Mouse (Mus musculus) spleen, embryonic (tissue): ENCODE measurements around the gene Scyl3.

Source experiments
- CTCF ChIA-PET: fragments of 350-600 bp; sonication (Branson Sonifier 250); formaldehyde crosslinking; loops from one replicate; lab custom pipeline; 2022; lab: Charles Lee

Gene Scyl3

DNA sequence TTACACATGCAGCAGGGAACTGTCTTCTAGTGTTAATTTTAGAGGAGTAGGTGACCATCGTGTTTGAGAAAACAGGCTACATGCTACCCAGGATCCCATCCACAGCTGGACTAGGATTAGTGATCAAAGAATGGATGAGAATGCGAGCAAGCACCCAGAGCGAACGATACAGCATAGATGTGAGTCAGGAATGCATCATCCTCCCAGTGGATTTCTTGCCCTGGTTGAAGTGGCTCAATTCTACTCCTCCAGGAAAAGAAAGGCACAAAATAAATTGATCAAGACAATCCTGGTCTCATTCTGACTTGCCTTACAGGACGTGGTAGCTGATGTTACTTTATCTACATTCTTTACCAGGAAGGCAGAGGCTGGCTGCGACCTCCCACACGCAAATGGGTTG, at the start of gene Scyl3:
Scyl3 (plus strand) TSS at position 255 of the 400 bp plus-strand sequence.
- CTCF ChIA-PET = no interaction called here

DNA sequence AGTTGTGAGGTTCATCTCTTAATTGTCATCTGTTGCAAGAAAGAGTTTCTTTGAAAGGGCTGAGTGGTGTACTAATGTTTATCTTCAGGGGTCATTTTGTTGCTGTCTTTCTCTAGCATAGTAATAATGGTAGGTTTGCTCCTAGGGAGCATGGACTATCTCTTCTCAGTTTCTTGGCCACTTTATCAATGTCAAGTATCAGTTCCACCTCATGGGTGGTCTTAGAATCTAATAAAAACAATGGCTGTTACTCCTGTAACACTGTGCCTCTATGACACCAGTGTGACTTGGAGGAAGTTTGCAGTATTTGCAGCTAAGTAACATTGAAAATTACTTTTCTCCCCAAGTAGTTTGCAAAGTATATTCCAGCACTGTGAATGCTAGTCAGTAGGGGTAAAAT, 39.3 kb upstream of the Scyl3 start:
- CTCF ChIA-PET = no interaction called here

DNA sequence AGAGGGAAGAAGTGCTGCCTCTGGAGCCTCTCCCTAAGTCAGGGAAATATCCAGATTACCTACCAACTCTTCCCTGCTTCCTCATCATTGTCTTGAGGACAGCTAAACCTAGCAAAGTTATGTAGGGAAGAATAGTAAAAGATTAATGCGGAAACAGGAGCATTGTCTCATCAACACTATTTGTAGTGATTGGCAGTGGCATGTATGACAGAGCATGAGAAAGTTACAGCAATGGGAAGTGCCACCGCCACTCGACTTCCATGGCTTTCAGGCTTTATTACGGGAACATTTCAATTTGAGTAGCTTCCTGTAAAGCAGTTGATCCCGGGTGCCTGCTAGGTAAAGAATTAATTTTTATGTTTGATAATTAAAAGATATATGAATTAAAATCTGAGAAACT, 35.6 kb upstream of the Scyl3 start:
- CTCF ChIA-PET = interaction anchor here (0.6 kb wide), 1 partner anchor 1277 kb away, joined by 4 read pairs; no protein-coding TSS in a partner anchor

DNA sequence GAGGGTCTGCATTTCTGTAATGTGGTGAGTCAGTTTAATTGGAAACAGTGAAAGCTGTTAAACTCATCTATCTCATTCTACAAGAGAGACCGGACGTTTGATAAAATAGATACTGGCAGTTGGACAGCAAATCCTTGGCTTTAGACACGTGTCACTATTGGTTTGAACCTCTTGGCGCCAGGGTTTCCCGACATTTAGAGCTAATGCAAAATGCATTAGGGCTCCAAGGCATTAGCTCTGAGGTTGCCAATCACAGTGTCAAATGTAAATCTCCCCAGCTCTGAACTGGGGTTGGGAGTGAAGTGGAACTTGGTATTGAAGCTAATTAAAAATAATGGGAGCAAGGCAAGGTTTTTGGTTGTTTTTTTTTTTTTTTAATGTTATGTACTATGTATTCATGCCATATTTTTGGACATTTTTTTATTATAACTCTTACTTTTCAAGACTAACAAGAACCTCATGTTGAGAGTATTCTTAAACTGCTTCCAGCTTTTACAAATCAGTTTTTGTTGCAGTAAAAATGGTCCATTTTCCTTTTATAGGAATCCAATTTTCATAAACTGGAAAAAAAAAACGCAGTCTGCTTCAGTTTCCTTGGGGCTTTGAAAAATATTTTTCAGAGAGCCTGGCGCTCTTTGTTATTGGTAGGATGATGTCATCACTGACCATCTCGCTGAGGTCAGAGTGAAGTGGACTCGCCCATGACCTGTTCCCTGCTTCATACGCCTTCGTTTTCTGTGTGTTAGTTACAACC, 34.9 kb upstream of the Scyl3 start:
- CTCF ChIA-PET = interaction anchor here (0.6 kb wide), 1 partner anchor 1277 kb away, joined by 4 read pairs; no protein-coding TSS in a partner anchor

DNA sequence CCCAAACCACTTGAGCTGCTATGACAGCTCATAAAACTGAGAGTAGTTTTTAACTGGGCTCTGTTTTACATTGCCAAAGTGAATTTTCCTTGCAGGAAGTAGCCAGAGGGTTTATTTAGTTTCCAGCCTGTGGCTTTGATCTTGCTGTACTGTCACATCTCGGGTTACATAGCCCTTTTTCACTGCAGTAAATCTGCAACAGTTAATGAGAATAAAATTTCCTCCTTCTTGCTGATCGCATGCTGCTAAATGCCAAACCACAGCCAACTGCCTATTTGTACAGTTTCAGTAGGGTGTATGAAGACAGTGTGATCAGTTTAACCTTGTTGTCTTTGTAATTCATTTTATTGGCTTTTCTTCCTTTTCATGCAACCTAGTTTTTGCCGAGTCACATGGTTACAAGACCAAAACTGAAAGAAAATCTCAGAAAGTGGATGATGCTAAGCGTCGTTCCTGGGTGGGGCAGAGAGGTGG, 30.6 kb upstream of the Scyl3 start:
- CTCF ChIA-PET = no interaction called here

DNA sequence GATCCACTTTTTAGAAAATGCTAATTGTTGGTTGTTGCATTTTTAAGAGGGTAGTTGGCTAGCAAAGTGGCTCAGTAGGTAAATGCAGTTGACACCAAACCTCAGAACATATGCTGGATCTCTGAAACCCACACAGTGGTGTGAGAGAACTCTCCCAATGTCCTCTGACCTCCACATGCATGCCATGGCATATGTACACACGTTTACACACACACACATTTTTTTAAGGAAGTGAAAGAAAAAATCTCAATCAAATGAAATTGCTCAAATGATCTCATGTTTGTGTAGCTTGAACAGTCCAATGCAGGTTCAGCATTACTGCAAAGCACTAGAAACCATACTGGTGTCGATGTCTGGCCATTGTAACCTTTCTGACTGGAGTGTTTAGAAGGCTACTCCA, 29.3 kb upstream of the Scyl3 start:
- CTCF ChIA-PET = no interaction called here

DNA sequence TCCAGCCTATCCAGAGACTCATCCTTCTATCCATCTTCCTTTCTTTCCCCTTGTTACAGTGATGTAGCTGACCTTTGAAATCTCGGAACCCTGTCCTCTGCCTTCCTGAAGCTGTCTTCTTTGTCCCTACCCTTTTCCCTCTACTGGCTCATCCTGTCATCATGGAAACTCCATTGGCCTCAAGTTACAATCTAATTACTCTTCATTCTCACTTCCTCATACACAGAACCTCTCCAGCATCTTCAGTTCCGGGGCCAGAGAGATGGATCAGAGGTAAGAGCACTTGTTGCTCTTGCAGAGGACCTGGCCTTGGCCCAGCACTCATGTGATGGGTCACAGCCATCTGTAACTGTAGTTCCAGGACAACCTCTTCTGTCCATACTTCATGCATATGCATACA, 28.7 kb upstream of the Scyl3 start:
- CTCF ChIA-PET = no interaction called here

DNA sequence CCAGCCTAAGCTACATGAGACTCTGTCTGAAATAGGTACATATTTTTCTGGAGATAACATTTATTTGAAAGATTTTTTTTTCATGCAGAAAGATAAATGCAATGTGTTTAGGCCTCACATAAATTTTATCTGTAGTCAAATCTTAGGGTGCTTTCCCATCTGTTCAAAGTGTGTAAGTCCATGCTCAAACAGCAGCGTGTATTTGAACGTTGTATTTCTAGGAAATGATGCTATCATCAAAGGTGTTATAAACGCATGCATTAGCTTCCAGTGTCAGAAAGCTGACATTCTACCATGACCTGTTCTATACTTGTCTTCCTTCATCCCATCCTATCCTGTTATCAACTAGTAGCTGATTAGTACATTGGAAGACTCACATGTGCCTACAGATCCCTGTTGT, 25.5 kb upstream of the Scyl3 start:
- CTCF ChIA-PET = no interaction called here

DNA sequence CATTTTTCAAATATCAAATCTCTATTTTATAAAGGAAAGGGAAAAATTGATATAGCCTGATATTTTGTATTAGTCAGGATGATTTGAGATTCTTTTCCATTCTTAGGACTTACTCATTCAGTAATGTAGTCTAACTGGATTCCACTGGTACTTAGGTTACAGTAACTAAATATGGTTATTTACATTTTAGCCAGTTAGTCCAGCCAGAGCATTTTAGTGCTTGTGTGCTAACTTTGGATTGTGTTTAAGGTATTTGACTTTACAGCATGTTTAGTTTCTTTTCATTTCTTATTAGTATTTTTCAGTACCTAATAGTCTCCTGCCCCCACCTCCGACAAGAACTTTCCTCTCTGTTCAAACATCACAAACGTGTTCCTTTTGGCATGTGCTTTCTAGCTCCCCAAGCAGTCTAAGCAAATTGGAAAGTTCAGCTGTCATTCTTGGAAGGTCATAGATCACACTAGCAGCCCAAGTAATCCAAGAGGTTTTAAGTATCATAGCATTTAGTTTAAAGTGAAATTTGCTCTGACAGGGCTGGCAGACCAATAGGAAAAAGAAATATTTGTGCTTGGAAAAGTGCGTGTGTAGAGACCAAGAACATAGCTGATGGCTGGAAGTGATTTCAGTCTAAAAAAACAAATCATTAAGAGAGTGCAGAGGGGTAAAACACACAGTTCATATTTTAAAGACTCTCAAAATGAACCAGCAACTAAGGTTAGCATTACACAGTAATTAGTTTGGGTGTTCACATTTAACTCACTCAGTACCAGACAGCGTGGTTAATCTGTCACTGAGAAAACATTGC, 21.7 kb upstream of the Scyl3 start:
- CTCF ChIA-PET = interaction anchor here (0.7 kb wide), 1 partner anchor 1081 kb away, joined by 6 read pairs; no protein-coding TSS in a partner anchor

DNA sequence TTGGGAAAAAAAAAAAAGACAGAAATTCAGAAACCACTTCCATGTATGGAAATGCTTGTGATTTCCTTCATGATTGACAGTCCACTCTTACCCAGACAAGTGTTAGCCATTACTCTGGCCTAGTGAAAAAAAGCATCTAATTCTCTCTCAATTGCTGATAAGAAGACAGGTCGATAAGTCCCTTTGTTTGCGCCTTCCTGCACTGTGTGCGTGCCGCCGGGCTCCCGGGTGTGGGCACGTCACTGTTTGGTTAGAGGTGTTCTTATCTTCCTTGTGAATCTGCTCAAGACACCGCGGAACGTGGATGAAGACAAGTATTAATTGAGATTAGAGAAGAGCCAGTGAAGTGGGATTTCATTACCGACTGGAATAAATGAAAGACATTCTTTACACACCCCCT, 20.5 kb upstream of the Scyl3 start:
- CTCF ChIA-PET = interaction anchor here (0.7 kb wide), 1 partner anchor 1082 kb away, joined by 6 read pairs; no protein-coding TSS in a partner anchor

DNA sequence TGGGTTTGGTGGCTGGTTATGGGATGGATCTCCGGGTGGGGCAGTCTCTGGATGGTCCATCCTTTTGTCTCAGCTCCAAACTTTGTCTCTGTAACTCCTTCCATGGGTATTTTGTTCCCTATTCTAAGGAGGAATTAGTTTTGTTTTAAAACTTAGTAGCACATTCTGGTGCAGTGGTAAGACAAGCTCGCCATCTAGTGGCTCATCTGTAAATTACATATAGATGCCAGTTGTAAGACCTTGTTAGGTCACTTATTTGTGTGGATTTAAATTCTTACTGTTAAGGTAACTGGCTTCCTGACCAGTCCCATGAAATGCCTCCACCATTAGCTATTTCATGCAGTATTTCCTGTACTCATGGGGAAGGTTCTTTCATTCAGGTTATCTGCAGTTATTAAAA, 18.6 kb upstream of the Scyl3 start:
- CTCF ChIA-PET = no interaction called here

DNA sequence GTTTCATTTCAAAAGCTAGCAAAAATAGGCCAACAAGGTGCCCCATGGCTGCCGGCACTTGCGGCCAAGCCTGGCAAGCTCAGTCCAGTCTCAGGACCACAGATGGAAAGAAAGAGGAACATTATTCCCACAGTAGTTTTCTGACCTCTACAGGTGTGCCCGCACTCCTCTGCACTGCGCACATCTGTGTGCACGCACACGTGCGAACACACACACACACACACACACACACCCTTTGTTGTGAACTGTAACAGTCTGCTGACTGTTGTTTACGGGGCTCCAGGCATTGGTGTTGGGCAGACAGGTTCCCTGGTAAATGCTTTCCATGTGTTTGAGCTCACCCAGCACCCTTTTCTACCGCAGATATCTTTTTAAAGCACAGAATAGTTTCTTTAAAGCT, 18.1 kb upstream of the Scyl3 start:
- CTCF ChIA-PET = interaction anchor here (0.6 to 0.7 kb wide), 2 partner anchors 42 to 1247 kb away, joined by 4 read pairs; no protein-coding TSS in a partner anchor

DNA sequence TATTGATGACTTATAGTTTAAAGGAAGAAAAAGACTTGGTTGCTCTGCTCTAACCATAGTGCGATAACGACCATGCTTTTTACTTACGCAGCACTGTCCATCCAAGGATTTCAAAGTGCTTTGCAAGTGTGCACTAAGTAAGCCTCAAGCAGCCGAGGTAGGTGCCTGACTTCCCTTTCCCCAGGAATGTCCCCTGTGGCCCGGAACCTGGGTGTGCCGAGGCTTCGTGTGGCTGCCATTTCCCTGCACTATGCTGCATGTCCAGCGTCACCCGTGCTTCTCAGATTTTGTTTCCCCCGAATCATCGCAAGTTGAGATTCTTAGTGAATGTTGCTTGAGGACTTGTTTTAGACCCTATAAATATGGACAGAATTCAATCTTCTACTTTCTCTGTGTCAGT, 16.9 kb upstream of the Scyl3 start:
- CTCF ChIA-PET = interaction anchor here (0.5 kb wide), 1 partner anchor 461 kb away, joined by 5 read pairs; no protein-coding TSS in a partner anchor

DNA sequence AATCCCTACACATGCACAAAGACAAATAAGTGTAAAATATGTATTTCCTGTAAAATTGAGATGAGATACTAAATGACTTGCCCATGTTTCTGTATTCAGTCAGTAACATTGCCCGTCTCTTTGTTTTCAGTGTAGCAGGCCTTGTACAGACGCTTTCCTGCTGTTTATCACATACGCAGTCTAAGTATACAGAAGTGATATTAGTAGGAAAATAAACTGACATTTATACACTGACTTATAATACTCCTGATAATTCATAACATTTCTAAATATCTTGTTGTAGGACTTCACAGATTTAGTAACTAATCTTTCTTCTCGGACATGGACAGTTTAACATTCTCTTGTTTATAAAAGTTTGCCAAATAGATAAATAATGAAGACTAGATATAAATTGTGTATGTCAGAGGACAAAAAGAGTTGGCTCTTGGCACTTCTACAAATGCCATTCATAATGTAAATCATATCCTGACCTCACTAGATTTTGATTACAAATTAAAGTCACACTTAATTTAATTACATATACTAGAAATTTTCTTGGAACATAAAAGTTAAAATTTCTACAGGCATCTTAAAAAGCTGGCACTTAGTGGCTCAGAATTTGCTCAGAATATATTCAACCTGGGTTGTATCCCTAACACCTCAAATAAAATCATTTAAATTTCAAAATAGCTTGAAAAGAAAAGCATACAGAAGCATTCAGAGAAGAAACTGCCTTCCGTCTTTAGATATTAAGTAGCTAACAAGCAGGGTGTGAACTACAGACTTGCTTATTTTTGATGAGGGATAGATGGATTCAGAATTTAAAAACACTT, 11.3 kb upstream of the Scyl3 start:
- CTCF ChIA-PET = no interaction called here

DNA sequence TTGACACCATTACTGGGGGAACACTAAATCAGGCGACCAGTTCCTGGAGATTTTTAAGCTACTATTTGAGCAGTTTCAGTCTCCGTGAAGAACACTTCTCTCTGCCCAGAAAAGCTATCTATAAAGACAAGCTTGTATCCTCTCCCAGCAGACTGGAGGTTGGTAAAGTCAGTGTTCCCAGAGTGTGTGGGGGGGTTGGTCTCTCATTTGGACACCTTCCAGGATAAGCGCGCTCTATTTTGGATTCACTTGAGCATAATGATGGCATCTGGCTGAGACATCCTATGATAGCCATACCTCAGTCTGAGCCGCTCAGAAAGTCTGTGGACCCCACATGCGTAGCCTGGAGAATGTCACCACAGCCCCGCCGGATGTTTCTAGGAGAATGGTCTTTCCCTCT, 4.8 kb upstream of the Scyl3 start:
- CTCF ChIA-PET = no interaction called here

DNA sequence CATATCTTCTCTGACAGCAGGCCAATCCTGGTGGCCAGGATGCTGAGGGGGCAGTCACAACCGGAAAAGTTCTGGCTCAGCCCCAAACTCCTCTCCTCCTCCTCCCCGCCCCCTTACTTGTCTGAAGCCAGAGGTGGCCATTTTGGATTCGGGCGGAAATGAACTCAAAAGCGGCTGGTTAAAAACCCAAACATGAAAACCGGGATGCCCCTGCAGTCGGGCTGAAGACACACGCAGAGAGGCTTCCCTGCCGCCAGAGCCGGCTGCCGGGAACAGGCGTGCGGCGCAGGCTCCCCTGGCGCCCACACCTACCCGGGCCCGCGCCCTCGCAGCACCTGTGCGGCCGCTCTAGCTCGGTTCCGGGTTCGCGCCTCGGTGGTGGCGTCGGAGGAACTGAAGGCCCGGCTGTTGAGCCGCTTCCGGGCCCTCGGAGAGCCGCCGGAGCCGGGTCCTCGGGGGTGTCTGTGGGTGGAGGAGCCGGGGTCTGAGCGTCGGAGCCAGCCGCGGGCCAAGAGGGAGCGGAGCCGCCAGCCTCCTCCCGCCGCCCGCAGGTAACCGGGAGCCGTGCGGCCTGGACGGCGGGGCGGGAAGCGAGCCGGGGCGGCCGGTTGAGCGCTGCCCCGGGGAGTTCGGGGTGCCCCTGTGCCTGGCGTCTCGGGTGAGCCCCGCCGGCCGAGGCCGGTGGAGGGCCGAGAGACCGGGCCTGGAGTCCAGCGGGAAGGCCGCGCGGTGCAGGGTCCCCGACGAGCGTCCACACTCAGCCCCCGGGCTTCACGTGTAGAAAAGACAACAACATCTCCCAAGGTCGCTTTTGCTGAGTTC, 947 bp downstream of the Scyl3 start:
- CTCF ChIA-PET = no interaction called here

DNA sequence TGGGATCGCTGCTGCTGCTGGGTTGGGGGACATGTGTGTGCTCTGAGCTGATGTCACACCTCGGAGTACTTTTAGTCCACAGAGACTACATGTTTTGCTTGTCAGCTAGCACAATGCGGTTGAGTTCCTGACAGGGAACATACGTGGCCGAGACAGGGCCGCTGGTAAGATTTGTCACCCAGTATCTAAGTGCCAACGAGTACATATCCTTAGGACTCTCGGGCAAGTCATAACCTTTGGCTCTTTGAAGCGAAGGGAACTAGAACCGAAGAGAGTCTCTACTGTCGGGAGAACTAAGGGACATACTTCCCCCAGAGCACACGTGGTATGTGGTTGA, 1.5 kb downstream of the Scyl3 start:
- CTCF ChIA-PET = interaction anchor here (0.9 kb wide), 1 partner anchor 13 kb away, joined by 5 read pairs; no protein-coding TSS in a partner anchor

DNA sequence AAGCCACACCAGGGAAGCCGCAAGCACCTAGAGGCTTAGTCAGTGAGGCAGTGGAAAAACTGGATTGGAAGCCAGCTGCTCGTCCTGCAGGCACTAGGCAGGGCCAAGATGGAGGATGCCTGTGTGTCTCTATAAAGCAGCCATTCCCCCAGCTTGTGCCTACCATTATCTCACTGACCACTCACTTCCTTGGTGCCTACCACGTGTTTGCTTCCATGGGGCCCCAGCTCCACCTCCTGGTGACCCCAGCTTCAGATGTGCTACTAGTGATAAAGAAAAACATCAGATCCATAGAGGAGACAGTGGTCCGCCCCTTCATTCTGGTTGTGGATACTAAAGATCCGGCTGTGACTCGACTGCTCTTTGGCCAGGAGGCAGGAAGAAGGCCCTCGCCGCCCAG, 2.9 kb downstream of the Scyl3 start:
- CTCF ChIA-PET = no interaction called here

DNA sequence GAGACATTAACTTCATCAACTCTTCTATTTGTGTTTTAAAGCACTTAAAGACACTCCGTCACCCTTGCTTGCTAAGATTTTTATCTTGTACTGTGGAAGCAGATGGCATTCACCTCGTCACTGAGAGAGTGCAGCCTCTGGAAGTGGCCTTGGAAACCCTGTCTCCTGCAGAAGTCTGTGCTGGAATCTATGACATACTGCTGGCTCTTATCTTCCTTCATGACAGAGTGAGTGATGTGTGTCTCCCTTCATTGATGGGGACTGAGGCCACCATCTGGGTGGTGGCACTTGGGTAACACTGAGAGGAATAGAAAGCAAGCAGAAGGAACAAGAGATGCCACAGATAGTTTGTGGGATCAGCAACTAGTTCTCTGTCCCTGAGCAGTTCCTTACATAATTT, 5.7 kb downstream of the Scyl3 start:
- CTCF ChIA-PET = no interaction called here

DNA sequence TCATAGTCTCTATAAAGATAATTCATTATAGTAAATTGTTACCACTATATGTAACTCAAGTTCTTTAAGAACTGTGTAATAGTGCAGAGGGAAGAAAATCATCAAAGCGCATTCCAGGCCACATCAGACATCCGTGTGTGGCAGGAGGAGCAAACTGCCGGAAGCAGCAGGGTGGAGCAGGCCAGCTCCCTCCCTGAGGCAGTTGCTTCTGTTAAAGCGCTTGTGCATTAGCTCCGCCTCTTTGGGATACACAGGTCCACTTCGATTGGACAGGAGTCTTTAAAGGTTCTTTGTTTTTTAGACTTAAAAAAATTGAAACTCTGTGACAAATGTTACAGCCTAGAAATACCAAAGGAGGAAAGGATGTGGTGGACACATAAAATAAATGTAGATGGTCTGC, 13.2 kb downstream of the Scyl3 start:
- CTCF ChIA-PET = no interaction called here

DNA sequence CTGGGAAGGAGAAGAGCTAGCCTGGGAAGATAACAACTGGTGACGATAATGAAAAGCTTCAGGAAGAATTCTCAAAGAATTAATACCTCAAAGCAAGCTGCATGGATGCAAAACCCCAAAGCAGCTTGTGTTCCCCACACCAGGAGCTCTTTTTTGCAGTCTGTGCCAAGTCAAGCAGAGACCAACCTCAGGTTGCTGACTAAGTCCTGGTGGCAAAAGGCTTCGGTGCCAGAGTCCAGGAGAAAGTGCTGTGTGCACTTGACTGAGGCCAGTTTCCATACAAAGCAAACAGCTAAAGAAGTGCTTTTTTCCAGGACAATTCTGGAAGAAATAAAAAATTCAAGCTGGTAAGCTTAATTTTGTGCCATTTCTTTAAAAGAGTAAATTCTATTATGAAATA, 24.5 kb downstream of the Scyl3 start:
- CTCF ChIA-PET = no interaction called here
